Mouse (Mus musculus): Measurements from ENCODE around the gene Diaph3.

GRCm38 (mm10) chr14:86701145-86701544 is 439.9 kb downstream of the Diaph3 start:
- TF ChIP-seq TAL1 (IDR thresholded peaks at IDR 0.05; ENCODE audit: low read length) (no peak), GATA1 (IDR thresholded peaks at IDR 0.05; ENCODE audit: low read length) (no peak)

Data from erythroblast, embryonic 14.5 days (primary cell).